Mouse (Mus musculus): ENCODE data around the gene Gm10644.

Gene Gm10644

GRCm38 (mm10) chr8:83980250-83980649 is 25.2 kb upstream of the Gm10644 start:
- no peak for DNase-seq

DNA sequence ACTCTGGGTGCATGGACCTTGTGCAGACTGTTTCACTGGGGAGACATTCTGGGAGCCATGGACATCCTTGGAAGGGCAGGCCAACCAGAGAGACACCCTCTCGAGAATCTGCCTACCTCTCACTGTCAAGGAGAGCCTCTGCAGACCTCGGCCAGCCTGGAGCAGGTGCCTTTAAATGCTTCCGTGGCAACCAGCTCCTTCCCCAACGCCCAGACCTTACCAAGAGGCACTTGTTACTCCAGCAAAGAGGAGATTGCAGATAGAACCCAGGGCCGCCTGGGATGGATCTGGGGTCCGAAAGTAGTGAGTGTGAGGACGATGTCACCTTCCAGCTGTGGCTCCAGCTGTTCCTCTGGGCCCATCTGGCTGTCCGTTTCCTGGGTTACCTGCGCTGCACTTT is 23.2 kb upstream of the Gm10644 start:
- no peak for DNase-seq

GRCm38 (mm10) chr8:83977646-83978045 is 22.6 kb upstream of the Gm10644 start:
- DNase-seq = no peak

DNA sequence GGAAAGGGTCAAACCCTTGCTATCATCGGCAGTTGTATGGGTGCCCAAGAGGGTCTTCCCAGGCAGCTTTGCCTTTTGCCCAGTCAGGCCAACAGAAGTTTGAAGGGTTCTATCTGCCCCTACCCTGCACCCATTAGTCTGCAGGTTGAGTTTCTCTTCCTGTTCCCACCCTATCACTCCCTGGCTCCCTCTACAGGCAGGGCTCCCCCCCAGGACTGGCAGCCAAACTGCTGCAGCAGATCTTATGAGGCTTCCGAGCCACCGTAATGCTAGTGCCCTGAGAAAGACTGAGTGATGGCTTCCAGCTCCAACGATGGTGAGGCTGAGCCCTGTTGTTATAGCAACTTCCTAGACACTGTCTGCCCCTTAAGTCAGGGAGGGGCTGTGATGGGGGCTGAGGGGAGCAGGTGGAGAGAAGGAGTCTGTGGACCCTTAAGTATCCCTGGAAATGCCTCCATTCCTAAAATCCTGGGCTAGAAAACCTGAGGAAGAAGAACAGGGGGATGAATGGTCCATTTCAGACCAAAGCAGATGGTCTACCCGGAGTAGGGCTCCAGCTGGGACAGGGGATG is 21.9 kb upstream of the Gm10644 start:
- DNase-seq = no peak

GRCm38 (mm10) chr8:83976101-83976630 is 21.2 kb upstream of the Gm10644 start:
- no peak for DNase-seq

GRCm38 (mm10) chr8:83974521-83974920 is 19.5 kb upstream of the Gm10644 start:
- no peak for DNase-seq

DNA sequence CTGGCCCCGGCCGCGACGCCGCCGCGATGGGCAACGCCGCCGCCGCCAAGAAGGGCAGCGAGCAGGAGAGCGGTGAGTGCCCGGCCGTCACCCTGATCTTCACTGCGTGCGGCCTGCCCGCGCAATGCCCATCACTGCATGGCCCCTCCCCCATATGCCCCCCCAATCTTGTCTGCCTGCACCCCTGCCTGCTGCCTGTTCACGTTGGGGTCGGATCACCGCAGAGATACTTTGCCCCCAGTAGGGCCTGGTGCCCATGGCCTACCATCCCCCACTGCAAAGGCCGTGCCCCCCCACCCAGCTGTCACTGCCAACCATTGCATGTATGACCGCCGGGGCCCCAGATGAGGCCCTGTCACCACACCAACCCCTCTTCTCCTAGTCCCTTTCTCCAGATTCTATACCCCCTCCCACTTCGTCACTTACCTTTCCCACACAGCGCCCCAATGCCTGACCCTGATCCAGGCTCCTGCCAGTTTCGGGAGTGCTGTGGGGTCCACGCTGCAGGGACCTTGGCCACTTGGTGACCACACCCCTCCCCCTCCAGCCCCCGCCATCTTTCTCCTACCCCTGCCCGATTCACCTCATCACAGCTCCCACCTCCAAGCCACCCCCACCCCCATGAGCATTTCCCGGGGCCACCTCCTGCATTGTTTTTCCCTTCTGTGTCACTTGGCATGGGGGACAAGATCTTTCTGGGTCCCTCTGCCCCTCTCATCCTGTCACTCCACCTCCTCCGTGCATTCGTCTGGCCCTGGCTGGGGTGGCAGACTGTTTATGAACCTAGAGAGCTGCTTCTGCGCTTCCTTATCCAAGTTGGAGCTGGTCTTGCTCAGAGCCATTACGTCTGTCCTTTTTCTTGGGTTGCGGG is 18.4 kb upstream of the Gm10644 start:
- DNase-seq = peak; percentile 43

GRCm38 (mm10) chr8:83972150-83973120 is 17.4 kb upstream of the Gm10644 start, which contains the start of gene Prkaca:
Gene Prkaca (plus strand): TSS chr8:83972993.
- DNase-seq = peak; percentile 98

- no peak for DNase-seq
These were observed 16.7 kb upstream of the Gm10644 start for GRCm38 (mm10) chr8:83971661-83972060.

- DNase-seq = no peak
These were observed 16.1 kb upstream of the Gm10644 start for GRCm38 (mm10) chr8:83971121-83971520.

DNA sequence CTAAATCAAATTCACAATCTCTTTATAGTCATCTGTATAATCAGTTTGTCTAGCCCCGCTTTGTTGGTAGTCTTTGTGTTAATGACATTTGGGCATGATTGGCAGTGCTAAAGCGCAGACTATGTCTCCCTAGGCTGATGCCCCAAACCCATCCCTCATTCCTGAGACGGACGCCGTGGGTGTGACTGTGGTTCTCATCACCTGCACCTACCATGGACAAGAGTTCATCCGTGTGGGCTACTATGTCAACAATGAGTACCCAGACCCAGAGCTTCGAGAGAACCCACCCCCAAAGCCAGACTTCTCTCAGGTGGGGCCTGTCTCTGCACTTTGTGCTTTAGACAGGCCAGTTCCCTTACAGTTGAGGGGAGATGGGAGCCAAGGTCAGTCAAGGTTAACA is 12.7 kb upstream of the Gm10644 start:
- DNase-seq = no peak

DNA sequence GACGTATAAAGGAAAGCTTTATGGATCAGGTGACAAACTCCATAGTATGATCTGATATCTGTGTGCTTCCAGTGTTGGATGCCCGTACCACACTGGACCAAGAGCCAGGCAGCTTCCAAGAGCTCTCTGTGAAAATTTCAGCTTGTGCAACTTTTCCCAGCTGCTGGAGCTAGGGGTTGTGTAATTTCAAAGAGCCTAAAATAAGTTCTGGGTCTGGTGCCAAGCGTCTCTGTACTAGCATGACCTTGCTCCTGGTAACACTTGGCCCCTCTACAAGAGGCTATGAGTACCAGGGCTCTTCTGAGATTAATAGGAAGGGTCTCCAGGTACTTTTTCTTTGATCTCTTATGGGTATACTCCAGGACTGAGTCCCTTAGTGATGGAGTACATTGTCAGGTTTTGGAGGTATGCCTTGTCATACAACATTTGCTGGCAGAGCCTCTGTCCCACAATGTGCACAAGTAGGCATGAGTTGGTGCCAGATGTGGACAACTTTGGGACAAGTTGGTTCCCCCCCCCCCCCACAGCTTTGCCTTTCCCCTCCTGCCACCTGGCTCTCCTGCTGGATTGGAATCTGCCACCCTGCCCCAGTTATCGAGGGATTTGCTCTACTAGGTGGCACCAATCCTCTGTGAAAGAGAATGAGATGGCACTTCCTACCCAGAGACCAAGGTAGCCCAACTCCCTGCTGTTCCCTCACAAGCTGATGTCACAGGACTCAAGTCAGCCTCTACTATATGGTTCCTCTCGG is 9.2 kb upstream of the Gm10644 start:
- DNase-seq = no peak

DNA sequence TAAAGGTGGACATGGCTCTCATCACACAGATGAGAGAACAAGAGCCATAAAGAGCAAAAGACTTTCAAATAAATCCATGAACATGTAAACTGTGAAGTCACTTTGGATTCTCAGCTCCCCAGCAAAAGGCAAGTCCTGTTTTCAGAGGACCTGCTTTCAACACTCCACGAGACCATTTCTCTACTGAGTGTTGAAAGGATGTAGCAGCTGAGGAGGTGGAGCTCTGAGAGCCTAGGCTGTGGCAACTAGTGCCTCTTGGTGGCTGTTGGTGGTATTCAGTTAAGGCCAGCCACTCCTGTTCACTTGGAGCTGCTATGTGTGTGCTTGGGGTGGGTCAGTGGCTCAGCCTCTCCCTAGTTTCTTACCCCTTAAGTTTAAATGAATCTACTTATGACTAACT is 1.8 kb upstream of the Gm10644 start:
- no peak for DNase-seq

- DNase-seq = no peak
These were observed 883 bp upstream of the Gm10644 start for GRCm38 (mm10) chr8:83955958-83956218.

DNA sequence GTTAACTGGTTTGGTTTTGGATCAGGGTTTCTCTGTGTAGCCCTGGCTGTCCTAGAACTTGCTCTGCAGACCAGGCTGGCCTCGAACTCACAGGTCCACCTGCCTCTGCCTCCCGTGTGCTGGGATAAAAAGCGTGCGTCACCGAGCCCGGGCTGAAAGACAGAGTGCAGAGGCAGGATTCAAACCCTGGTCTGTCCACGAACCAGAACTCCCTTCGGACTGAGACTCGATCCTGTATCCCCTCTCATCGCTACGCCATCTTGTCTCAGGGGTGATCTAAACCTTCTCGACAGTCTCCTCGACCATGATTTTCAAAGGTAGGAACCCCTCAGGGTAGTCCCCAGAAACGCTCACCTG is 278 bp downstream of the Gm10644 start:
- peak; percentile 39 for DNase-seq

- DNase-seq = no peak
These were observed 9.5 kb downstream of the Gm10644 start for GRCm38 (mm10) chr8:83945540-83945939.

DNA sequence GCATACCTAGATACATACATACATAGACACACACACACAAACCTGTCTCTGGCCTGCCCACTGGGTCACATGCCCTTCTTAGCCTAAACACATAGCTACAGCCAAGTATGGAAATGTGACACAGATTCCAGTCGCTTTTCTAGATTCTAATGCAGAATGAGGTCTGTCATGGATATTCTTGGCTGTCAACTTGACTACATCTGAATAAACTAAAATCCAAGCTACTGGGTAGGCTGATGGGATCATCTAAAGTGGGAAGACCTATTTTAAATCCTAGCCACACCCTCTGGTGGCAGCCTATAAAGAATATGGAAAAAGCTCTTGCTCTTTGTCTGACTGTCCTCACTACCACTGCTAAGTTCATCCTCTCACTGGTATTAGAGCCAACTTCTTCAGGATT is 12.6 kb downstream of the Gm10644 start:
- DNase-seq = no peak

DNA sequence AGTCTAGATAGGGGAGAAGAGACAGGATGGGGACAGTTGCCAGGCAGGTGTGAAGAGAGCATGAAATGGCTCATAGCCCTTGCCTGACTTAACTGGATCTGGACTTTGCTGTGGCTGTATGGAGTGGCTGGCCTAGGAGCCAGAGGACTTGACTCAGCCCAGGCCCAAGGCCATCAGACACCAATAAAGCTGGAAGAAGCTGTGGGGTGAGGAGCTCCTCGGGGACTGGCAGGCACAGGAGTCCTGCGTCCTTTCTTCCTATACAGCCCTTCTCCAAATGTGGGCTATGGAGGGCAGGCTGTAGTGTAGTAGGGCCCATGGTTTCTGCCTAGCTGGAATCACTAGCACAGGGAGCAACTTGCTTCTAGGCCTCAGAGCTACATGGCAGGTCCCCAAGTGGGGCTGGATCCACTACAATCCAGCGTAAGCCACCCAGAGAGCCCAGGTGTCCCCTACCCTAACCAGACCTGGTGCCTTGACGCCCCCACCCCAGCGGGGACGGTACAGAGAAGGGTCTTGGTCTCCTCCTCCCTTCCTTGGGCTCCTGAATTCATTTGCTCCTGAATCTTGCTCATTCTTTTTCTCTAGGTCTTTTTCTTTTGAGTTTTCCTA is 13.8 kb downstream of the Gm10644 start:
- DNase-seq = no peak

- DNase-seq = no peak
These were observed 16.7 kb downstream of the Gm10644 start for GRCm38 (mm10) chr8:83938330-83938729.

DNA sequence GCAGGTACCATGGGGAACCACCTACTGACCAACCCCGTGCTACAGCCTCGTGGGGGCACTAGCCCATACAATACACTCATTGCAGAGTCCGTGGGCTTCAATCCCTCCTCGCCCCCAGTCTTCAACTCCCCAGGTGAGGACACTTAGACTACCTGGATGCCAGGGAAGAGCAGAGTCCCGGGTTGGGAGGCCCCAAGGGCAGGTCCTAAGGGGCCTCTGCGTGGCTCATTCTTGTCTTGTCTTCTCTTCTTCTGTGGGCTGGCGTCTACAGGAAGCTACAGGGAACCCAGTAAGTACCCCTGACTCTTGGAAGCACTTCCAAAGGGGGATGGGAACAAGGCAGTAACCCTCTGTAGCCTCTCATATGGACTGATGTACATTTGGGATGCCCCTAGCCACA is 17.4 kb downstream of the Gm10644 start:
- no peak for DNase-seq

DNA sequence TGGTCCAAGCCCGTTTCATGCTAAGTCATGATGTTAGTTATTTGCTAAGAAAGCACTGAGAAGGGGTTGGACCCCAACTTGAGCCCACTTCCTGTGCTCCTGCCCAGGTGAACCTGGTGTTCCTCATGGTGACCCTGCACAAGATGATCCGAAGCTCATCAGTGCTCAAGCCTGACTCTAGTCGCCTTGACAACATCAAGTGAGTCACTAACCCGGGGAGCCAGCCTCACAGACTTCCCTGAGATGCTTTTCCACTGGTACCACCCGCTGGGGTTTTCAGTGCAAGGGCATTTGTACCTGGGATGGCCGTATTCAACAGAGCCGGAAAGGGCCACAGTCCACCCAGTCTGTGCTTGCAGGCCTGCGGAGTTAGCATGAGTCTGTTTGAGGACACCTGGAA is 19.6 kb downstream of the Gm10644 start:
- no peak for DNase-seq

DNA sequence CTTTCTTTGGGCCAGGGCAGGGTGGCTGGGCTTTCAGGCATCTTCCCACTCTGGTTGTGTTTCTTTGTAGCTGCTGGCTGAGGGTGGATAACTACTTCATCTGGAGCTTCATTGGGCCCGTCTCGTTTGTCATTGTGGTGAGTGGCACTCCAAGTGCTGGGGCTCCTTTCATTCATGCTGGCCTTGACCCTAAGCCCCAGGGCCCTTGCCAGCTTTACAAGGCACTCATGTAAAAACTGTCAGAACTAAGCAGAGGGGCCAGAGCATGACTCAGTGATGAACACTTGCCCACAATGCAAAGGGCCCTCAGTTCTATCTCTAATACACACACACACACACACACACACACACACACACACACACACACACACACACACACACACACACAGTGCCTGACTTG is 20.0 kb downstream of the Gm10644 start:
- DNase-seq = no peak

Data from cerebellum, adult 11 months (tissue).